Mouse (Mus musculus) ES-Bruce4 (cell line): ENCODE measurements at regions not wholly inside any gene's neighbourhood (a gene's known extent, or its start where the extent isn't known, plus 50 kb on each side); places are given as distances from the start of the nearest gene placed in this dataset.
"Not testable (repeated sequence)": the region's sequence is repeated elsewhere in the genome, so short reads cannot be mapped to it uniquely, and the experiment has no call there.

Experiments used
- CTCF ChIP-seq: IDR thresholded peaks from one replicate; pipeline ENCODE4 v1.8.1; 2011; ENCODE audit warnings: low read depth, low read length
- EP300 ChIP-seq: IDR thresholded peaks from 2 replicates; pipeline ENCODE4 v1.6.1; 2011; ENCODE audit warnings: low read depth, low read length; ENCODE audit not compliant: insufficient read depth

- TF ChIP-seq CTCF, EP300: not testable (repeated sequence)
Measured at GRCm38 (mm10) chr4:10694106-10694748, 180.1 kb upstream of the 2610301B20Rik start.
